Mouse (Mus musculus) T-helper 17 cell (primary cell): Measurements from ENCODE around the gene Gm49403.

Experiments used
- in situ Hi-C, 2 experiments: fragments of 300-600 bp; cut with MboI, MseI; formaldehyde crosslinking; loops; 1 replicate in 1 of 2; 2 replicates in 1 of 2; pipeline ENCODE4 v1.15.1; 2025; ENCODE audit warnings: high pct_unique_total_duplicates in 2 of 2

Gene Gm49403

GRCm38 (mm10) chr19:8898576-8898975 is 14.8 kb downstream of the Gm49403 start:
- in situ Hi-C loops = loop anchor here (5.0 kb wide), 2 partner anchors 76 to 81 kb away; partner anchors contain the start of genes Hnrnpul2 (in 1 of the 2) and Ttc9c (in 1 of the 2)

GRCm38 (mm10) chr19:8899079-8899478 is 15.3 kb downstream of the Gm49403 start:
- in situ Hi-C loops = loop anchor here (5.0 kb wide), 2 partner anchors 77 to 82 kb away; partner anchors contain the start of genes Hnrnpul2 (in 1 of the 2) and Ttc9c (in 1 of the 2)

GRCm38 (mm10) chr19:8903412-8903811 is 19.7 kb downstream of the Gm49403 start:
- in situ Hi-C loops = loop anchor here (25.0 kb wide), 2 partner anchors 1891 to 1916 kb away; partner anchors contain the start of genes Dnajc4 (in 1 of the 2), Fermt3 (in 1 of the 2), Fkbp2 (in 1 of the 2) and Nudt22 (in 1 of the 2)

- in situ Hi-C loops = loop anchor here (25.0 kb wide), 2 partner anchors 1896 to 1921 kb away; partner anchors contain the start of genes Dnajc4 (in 1 of the 2), Fermt3 (in 1 of the 2), Fkbp2 (in 1 of the 2) and Nudt22 (in 1 of the 2)
Measured at GRCm38 (mm10) chr19:8908531-8908930, 24.8 kb downstream of the Gm49403 start.

- in situ Hi-C loops = loop anchor here (25.0 kb wide), 2 partner anchors 1900 to 1925 kb away; partner anchors contain the start of genes Dnajc4 (in 1 of the 2), Fermt3 (in 1 of the 2), Fkbp2 (in 1 of the 2) and Nudt22 (in 1 of the 2)
Measured at GRCm38 (mm10) chr19:8911810-8912209, 28.1 kb downstream of the Gm49403 start.

- in situ Hi-C loops = loop anchor here (25.0 kb wide), 2 partner anchors 1902 to 1927 kb away; partner anchors contain the start of genes Dnajc4 (in 1 of the 2), Fermt3 (in 1 of the 2), Fkbp2 (in 1 of the 2) and Nudt22 (in 1 of the 2)
Measured at GRCm38 (mm10) chr19:8914212-8914611, 30.5 kb downstream of the Gm49403 start.

GRCm38 (mm10) chr19:8919000-8919399 is 35.3 kb downstream of the Gm49403 start:
- in situ Hi-C loops = loop anchor here (25.0 kb wide), 2 partner anchors 1907 to 1932 kb away; partner anchors contain the start of genes Dnajc4 (in 1 of the 2), Fermt3 (in 1 of the 2), Fkbp2 (in 1 of the 2) and Nudt22 (in 1 of the 2)

- in situ Hi-C loops = loop anchor here (25.0 kb wide), 2 partner anchors 1907 to 1932 kb away; partner anchors contain the start of genes Dnajc4 (in 1 of the 2), Fermt3 (in 1 of the 2), Fkbp2 (in 1 of the 2) and Nudt22 (in 1 of the 2)
Measured at GRCm38 (mm10) chr19:8919684-8920072, 35.9 kb downstream of the Gm49403 start.

GRCm38 (mm10) chr19:8920073-8920736 is 36.5 kb downstream of the Gm49403 start, which contains the start of gene B3gat3:
B3gat3 (plus strand) TSS chr19:8920374.
- in situ Hi-C loops = loop anchor here (25.0 kb wide), 2 partner anchors 1908 to 1933 kb away; partner anchors contain the start of genes Dnajc4 (in 1 of the 2), Fermt3 (in 1 of the 2), Fkbp2 (in 1 of the 2) and Nudt22 (in 1 of the 2)

GRCm38 (mm10) chr19:8920836-8921291 is 37.1 kb downstream of the Gm49403 start:
- in situ Hi-C loops = loop anchor here (25.0 kb wide), 2 partner anchors 1909 to 1934 kb away; partner anchors contain the start of genes Dnajc4 (in 1 of the 2), Fermt3 (in 1 of the 2), Fkbp2 (in 1 of the 2) and Nudt22 (in 1 of the 2)

- in situ Hi-C loops = loop anchor here (25.0 kb wide), 2 partner anchors 1909 to 1934 kb away; partner anchors contain the start of genes Dnajc4 (in 1 of the 2), Fermt3 (in 1 of the 2), Fkbp2 (in 1 of the 2) and Nudt22 (in 1 of the 2)
Measured at GRCm38 (mm10) chr19:8921741-8922140, 38.0 kb downstream of the Gm49403 start.

- in situ Hi-C loops = no loop called here
Measured at GRCm38 (mm10) chr19:8926766-8927165, 43.0 kb downstream of the Gm49403 start.

- in situ Hi-C loops = no loop called here
Measured at GRCm38 (mm10) chr19:8927891-8928525, 44.3 kb downstream of the Gm49403 start.

- in situ Hi-C loops = no loop called here
Measured at GRCm38 (mm10) chr19:8928689-8929223, 45.0 kb downstream of the Gm49403 start.

GRCm38 (mm10) chr19:8929224-8930088 is 45.7 kb downstream of the Gm49403 start, which contains the start of the genes Rom1 and Eml3:
Rom1 (minus strand) TSS chr19:8929356.
Eml3 (plus strand) TSS chr19:8929552.
- in situ Hi-C loops = no loop called here

GRCm38 (mm10) chr19:8930117-8930516 is 46.4 kb downstream of the Gm49403 start:
- in situ Hi-C loops = no loop called here

GRCm38 (mm10) chr19:8930771-8931170 is 47.0 kb downstream of the Gm49403 start:
- in situ Hi-C loops = no loop called here

GRCm38 (mm10) chr19:8936736-8937135 is 53.0 kb downstream of the Gm49403 start:
- in situ Hi-C loops = no loop called here
